Mouse (Mus musculus) liver, embryonic 15.5 days (tissue): Measurements from ENCODE around the gene Spryd3. TPM values are rescaled to one million over a fixed set of nuclear protein-coding genes. Genes with fewer than 3 reads are reported as not detected.

Source experiments
- ATAC-seq: fragments of 200-750 bp; cut with Nextera tagmentation; 2 replicates; pipeline ENCODE4 v1.8.0; 2017; ENCODE audit warnings: moderate number of reproducible peaks, mild to moderate bottlenecking, moderate library complexity; ENCODE audit not compliant: insufficient read depth
- H3K27ac ChIP-seq: fragments of 300-500 bp; sonication (generic); replicated peaks from 2 replicates; pipeline ENCODE4 v1.5.1; 2015; ENCODE audit warnings: mild to moderate bottlenecking, inconsistent platforms
- H3K27me3 ChIP-seq: fragments of 300-500 bp; sonication (generic); 2 replicates; pipeline ENCODE4 v1.6.1; 2015; ENCODE audit warnings: mild to moderate bottlenecking, inconsistent platforms
- H3K36me3 ChIP-seq: fragments of 300-500 bp; sonication (generic); replicated peaks from 2 replicates; pipeline ENCODE4 v1.6.1; 2015; ENCODE audit warnings: moderate library complexity, mild to moderate bottlenecking, inconsistent platforms
- H3K4me1 ChIP-seq: fragments of 300-500 bp; sonication (generic); replicated peaks from 2 replicates; pipeline ENCODE4 v1.6.1; 2015; ENCODE audit warnings: inconsistent platforms
- H3K4me2 ChIP-seq: fragments of 300-500 bp; sonication (generic); 2 replicates; pipeline ENCODE4 v1.6.1; 2015; ENCODE audit warnings: moderate library complexity, mild to moderate bottlenecking, inconsistent platforms
- H3K4me3 ChIP-seq: fragments of 300-500 bp; sonication (generic); replicated peaks from 2 replicates; pipeline ENCODE4 v1.5.1; 2015; ENCODE audit warnings: mild to moderate bottlenecking, inconsistent platforms
- H3K9ac ChIP-seq: fragments of 300-500 bp; sonication (generic); 2 replicates; pipeline ENCODE4 v1.6.1; 2015; ENCODE audit warnings: moderate library complexity, mild to moderate bottlenecking, inconsistent platforms
- H3K9me3 ChIP-seq: fragments of 300-500 bp; sonication (generic); replicated peaks from 2 replicates; pipeline ENCODE4 v1.6.1; 2016; ENCODE audit warnings: inconsistent platforms
- WGBS: fragments of 180-500 bp; shearing (Covaris S2); methylation state at CpG from one replicate; pipeline ENCODE4 v1.1.7; 2015; ENCODE audit warnings: mixed read lengths; ENCODE audit not compliant: insufficient replicate concordance; 5-methylcytosine and 5-hydroxymethylcytosine counted together
- polyA plus RNA-seq: library from polyadenylated mRNA; unstranded; fragments of >200 nt; fragmentation: Nextera tagmentation; extraction: Ambion mirVana; gene quantifications from 2 replicates; pipeline ENCODE4 v1.2.1, GENCODE M21; 2015

Spryd3 gene
- polyA plus RNA-seq, 1 experiment from 2014 or later, result 12.9 TPM

DNA sequence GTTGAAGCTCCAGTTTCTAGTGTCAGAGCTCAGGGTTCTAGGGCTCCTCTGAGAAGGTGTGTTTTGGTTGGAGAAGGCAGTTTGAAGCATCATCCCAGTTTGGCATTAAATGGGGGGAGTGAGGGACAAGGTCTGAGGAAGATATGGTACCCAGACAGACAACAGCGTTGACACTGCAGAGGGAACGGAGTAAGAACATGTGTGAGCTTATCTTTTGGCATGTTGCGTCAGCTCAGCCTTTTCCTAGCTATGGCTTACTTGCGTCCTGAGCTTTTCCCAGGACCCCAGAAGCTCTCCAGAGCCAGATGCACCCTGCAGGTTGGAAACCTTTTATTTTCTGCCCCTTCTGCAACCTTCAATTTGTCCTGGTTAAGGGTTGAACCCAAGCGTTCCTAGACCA lies 10.1 kb upstream of the Spryd3 start:
- Histone ChIP-seq H3K27me3 (peaks cover 51% of the 10 kb centered on the region), H3K4me3 (no peak overlapping the region), H3K4me2 (no peak overlapping the region), H3K27ac (no peak overlapping the region), H3K4me1 (peaks cover 45% of the 10 kb centered on the region), H3K36me3 (no peaks in the 10 kb centered on the region), H3K9me3 (no peaks in the 10 kb centered on the region), H3K9ac (no peak overlapping the region)
- 39% methylated on average over 5 of the region's 5 CpGs for WGBS
- ATAC-seq, result no peak

GRCm38 (mm10) chr15:102145330-102145729 lies 9.3 kb upstream of the Spryd3 start:
- Histone ChIP-seq H3K27ac (no peak overlapping the region), H3K27me3 (peaks cover 51% of the 10 kb centered on the region), H3K9me3 (no peaks in the 10 kb centered on the region), H3K36me3 (no peaks in the 10 kb centered on the region), H3K9ac (no peak overlapping the region), H3K4me2 (no peak overlapping the region), H3K4me3 (no peak overlapping the region), H3K4me1 (peaks cover 37% of the 10 kb centered on the region)
- no peak for ATAC-seq
- 72% methylated on average over 10 of the region's 10 CpGs for WGBS

GRCm38 (mm10) chr15:102144726-102145125 lies 8.7 kb upstream of the Spryd3 start:
- Histone ChIP-seq H3K9me3 (no peaks in the 10 kb centered on the region), H3K36me3 (no peaks in the 10 kb centered on the region), H3K27ac (no peak overlapping the region), H3K9ac (no peak overlapping the region), H3K4me2 (peak overlapping the region; percentile 41), H3K4me3 (peak overlapping the region; percentile 20; the same call in 1 of the 2 replicates), H3K4me1 (peaks cover 31% of the 10 kb centered on the region), H3K27me3 (peaks cover 51% of the 10 kb centered on the region)
- ATAC-seq, result no peak
- WGBS, result 21% methylated on average over 19 of the region's 19 CpGs

DNA sequence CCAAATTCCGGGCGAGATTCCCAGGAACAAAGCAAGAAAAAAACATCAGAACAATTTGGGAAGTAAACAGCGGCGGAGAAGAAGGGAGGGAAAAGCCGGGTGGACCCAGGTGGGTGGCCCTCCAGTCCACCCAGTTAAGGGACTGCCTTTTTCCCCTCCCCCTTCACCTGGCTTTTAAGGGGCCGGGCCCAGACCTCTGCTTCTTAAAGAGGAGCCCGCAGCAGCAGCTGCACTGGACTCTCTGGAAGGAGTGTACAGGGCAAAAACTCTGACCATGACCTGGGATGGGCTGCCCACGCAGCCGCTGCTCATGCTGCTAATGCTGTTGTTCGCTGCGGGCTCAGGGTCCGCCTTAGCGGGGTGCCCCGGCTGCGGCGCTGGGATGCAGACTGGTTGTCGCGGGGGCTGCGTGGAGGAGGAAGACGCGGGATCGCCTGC lies 8.3 kb upstream of the Spryd3 start, which contains the start of gene Igfbp6:
Gene Igfbp6 (plus strand): TSS at position 89 of the 438 bp plus-strand sequence.
- Histone ChIP-seq H3K27ac (no peak within 1 kb of the TSS), H3K36me3 (no peaks in the 10 kb centered on the region), H3K4me2 (peak within 1 kb of the TSS; percentile 41), H3K9ac (no peak within 1 kb of the TSS), H3K27me3 (peaks cover 55% of the 10 kb centered on the region), H3K9me3 (no peaks in the 10 kb centered on the region), H3K4me1 (peaks cover 27% of the 10 kb centered on the region), H3K4me3 (peak within 1 kb of the TSS; percentile 20; the same call in 1 of the 2 replicates)
- no peak for ATAC-seq
- WGBS, result 14% methylated on average over 22 of the region's 22 CpGs

GRCm38 (mm10) chr15:102142914-102143912 lies 7.2 kb upstream of the Spryd3 start:
- no peak overlapping the region for H3K4me3 ChIP-seq
- peaks cover 60% of the 10 kb centered on the region for H3K27me3 ChIP-seq
- no peak overlapping the region for H3K27ac ChIP-seq
- WGBS, result 49% methylated on average over 23 of the region's 23 CpGs
- H3K36me3 ChIP-seq, result no peaks in the 10 kb centered on the region
- peaks cover 23% of the 10 kb centered on the region for H3K4me1 ChIP-seq
- no peak overlapping the region for H3K4me2 ChIP-seq
- H3K9me3 ChIP-seq, result no peaks in the 10 kb centered on the region
- no peak for ATAC-seq
- no peak overlapping the region for H3K9ac ChIP-seq

GRCm38 (mm10) chr15:102141120-102141519 lies 5.1 kb upstream of the Spryd3 start:
- ATAC-seq, result no peak
- H3K4me3 ChIP-seq, result no peak overlapping the region
- no peaks in the 10 kb centered on the region for H3K36me3 ChIP-seq
- peaks cover 24% of the 10 kb centered on the region for H3K4me1 ChIP-seq
- no peak overlapping the region for H3K27ac ChIP-seq
- no peak overlapping the region for H3K4me2 ChIP-seq
- 70% methylated on average over 5 of the region's 5 CpGs for WGBS
- H3K9me3 ChIP-seq, result no peaks in the 10 kb centered on the region
- H3K27me3 ChIP-seq, result peaks cover 58% of the 10 kb centered on the region
- H3K9ac ChIP-seq, result no peak overlapping the region

DNA sequence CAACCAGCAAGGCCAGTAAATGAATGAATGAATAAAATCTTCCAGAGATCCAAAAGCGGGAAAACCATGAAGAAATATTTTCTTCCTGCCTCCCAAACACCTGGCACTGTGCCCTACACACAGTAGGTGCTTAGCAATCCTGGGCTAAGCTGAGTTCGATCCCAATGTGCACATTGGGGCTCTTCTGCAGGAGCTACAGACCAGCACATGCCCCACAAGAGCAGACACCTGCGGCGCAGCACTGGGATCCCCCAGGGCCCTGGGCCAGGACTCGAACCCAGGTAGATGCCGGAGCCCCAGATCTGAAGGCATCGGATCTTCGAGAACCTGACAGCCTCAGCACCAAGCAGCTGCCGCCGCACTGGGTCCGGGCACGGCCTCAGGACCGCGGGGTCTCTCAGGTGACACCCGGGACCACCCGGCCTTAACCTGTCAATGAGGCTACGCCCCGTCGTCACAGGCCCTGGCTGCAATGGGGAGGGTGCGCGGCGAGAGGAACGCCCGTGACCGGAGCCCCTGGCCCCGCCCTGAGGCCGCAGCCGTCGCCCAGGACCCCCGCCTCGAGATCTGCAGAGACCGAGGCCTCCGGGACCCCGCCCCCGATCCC lies 409 bp downstream of the Spryd3 start:
- peaks cover 30% of the 10 kb centered on the region for H3K4me1 ChIP-seq
- peak overlapping the region; percentile 82 for H3K4me3 ChIP-seq
- WGBS, result 3% methylated on average over 33 of the region's 35 CpGs
- H3K36me3 ChIP-seq, result peaks cover 27% of the 10 kb centered on the region
- peak overlapping the region; percentile 79 for H3K9ac ChIP-seq
- peak; percentile 65 for ATAC-seq
- H3K9me3 ChIP-seq, result no peaks in the 10 kb centered on the region
- 0 out of 2 replicates have a peak, but pooled peaks cover 9% of the 10 kb centered on the region for H3K27me3 ChIP-seq
- H3K4me2 ChIP-seq, result peak overlapping the region; percentile 94
- H3K27ac ChIP-seq, result peak overlapping the region; percentile 84

GRCm38 (mm10) chr15:102134709-102135108 lies 1.3 kb downstream of the Spryd3 start:
- Histone ChIP-seq H3K4me1 (peaks cover 30% of the 10 kb centered on the region), H3K27ac (peak overlapping the region; percentile 84), H3K36me3 (peaks cover 36% of the 10 kb centered on the region), H3K4me3 (no peak overlapping the region; the same call in 1 of the 2 replicates), H3K4me2 (peak overlapping the region; percentile 94), H3K27me3 (0 out of 2 replicates have a peak, but pooled peaks cover 9% of the 10 kb centered on the region), H3K9ac (0 out of 2 replicates have a peak overlapping the region, but pooled peaks have one; percentile 79), H3K9me3 (no peaks in the 10 kb centered on the region)
- ATAC-seq, result no peak
- WGBS, result 83% methylated on average over 2 of the region's 2 CpGs

DNA sequence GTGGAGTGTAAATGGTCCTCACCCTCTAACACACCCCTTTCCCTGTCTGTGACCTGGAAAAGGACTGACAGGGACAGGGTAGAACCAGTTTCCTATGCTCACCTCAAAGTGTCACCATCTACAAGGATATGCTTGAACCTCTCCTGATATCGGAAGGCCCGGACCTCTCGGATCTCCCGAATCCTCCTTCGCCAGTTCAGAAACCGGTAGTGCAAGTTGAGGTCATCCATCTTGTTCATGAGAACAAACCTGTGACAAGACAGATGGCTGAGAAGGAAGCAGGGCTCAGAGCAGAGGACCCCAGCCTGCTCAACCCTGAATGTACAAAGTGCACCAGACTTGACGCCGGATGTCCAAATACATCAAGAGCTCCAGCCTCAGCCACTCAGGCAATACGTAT lies 2.7 kb downstream of the Spryd3 start:
- no peak overlapping the region for H3K9ac ChIP-seq
- H3K4me1 ChIP-seq, result peaks cover 30% of the 10 kb centered on the region
- H3K36me3 ChIP-seq, result peaks cover 50% of the 10 kb centered on the region
- no peak overlapping the region for H3K4me2 ChIP-seq
- WGBS, result 87% methylated on average over 9 of the region's 9 CpGs
- H3K4me3 ChIP-seq, result no peak overlapping the region
- no peaks in the 10 kb centered on the region for H3K9me3 ChIP-seq
- H3K27me3 ChIP-seq, result no peaks in the 10 kb centered on the region
- H3K27ac ChIP-seq, result no peak overlapping the region
- ATAC-seq, result no peak

- H3K36me3 ChIP-seq, result peaks cover 76% of the 10 kb centered on the region
- 57% methylated on average over 2 of the region's 2 CpGs for WGBS
- no peak overlapping the region for H3K9ac ChIP-seq
- no peaks in the 10 kb centered on the region for H3K27me3 ChIP-seq
- no peak overlapping the region for H3K4me2 ChIP-seq
- ATAC-seq, result 0 out of 2 replicates have a peak, but pooled peaks have one; percentile 15
- H3K4me3 ChIP-seq, result no peak overlapping the region
- no peaks in the 10 kb centered on the region for H3K9me3 ChIP-seq
- no peak overlapping the region for H3K27ac ChIP-seq
- H3K4me1 ChIP-seq, result no peaks in the 10 kb centered on the region
These were observed 9.7 kb downstream of the Spryd3 start for GRCm38 (mm10) chr15:102126303-102126702.

GRCm38 (mm10) chr15:102120530-102120929 lies 15.5 kb downstream of the Spryd3 start:
- H3K36me3 ChIP-seq, result peaks cover 67% of the 10 kb centered on the region
- H3K9me3 ChIP-seq, result no peaks in the 10 kb centered on the region
- no peaks in the 10 kb centered on the region for H3K27me3 ChIP-seq
- no peak overlapping the region for H3K4me3 ChIP-seq
- no peak overlapping the region for H3K27ac ChIP-seq
- H3K4me1 ChIP-seq, result peaks cover 7% of the 10 kb centered on the region
- ATAC-seq, result no peak
- WGBS, result 71% methylated on average over 5 of the region's 5 CpGs
- H3K4me2 ChIP-seq, result no peak overlapping the region
- H3K9ac ChIP-seq, result no peak overlapping the region
